Mouse (Mus musculus): ENCODE measurements at regions not wholly inside any gene's neighbourhood (a gene's known extent, or its start where the extent isn't known, plus 50 kb on each side); places are given as distances from the start of the nearest gene placed in this dataset.

DNA sequence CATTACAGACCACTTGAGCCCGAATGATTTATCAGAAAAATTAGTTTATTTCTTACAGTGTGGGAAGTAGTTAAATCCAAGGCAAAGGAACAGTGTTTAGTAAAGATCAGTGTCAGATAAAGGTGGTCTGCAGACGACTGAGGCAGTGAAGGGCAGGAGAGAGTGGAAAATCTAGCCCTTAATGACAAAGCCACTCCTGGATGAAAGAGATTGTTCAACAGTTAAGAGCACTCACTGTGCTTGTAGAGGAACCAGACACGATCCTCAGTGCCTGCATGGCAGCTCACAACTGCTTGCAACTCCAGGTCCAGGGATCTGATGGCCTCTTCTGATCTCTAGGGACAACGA lies 758.3 kb downstream of the Ryr2 start:
- no peak for ATAC-seq
- no peaks in the 10 kb centered on the region for H3K27me3 ChIP-seq
- ChIA-PET POLR2A (no interaction called here), CTCF (no interaction called here)
- no peak for TF ChIP-seq CTCF (IDR thresholded peaks at IDR 0.05)
- no peak for DNase-seq (ENCODE audit: low read depth, low spot score)
- in situ Hi-C loops (cut with MboI; ENCODE audit: low pct_unique_long_range_greater_than_20kb): no loop called here

DNA sequence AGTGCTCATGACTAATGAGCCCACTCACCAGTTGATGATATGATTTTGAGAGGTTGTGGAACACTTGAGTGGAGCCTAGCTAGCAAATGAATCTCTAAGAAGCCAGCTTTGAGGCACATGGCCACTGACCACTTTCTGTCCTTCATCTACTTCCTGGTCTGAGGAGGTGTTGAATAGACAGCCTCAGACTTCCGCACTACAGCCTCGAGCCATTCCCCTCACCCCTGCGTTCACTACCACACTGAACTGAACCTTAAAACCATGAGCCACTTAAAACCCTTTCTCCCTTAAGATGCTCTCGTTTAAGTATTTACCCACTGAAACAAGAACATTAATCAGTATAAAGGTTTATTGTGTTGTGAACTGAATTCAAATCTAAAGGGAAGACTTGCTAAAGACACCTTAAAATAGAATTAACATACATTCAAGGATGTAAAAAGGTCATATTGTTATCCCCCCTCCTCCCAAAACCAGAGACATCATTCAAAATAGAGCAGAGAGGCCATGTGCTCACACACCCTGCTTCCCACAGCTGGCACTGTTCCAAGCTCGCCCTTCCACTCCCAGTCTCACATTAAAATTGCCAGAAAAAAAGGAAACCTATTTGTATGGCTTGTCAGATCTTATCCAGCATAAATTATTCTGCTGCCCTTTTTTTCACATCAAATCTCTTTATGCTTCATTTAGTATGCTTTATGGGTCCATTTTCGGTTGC lies 758.8 kb downstream of the Ryr2 start:
- POLR2A ChIA-PET: no interaction called here
- no peak for TF ChIP-seq CTCF (IDR thresholded peaks at IDR 0.05)
- ATAC-seq: no peak
- DNase-seq (ENCODE audit: low read depth, low spot score): no peak
- in situ Hi-C loops (cut with MboI; ENCODE audit: low pct_unique_long_range_greater_than_20kb): no loop called here
- H3K27me3 ChIP-seq: no peaks in the 10 kb centered on the region
- CTCF ChIA-PET: no interaction called here

DNA sequence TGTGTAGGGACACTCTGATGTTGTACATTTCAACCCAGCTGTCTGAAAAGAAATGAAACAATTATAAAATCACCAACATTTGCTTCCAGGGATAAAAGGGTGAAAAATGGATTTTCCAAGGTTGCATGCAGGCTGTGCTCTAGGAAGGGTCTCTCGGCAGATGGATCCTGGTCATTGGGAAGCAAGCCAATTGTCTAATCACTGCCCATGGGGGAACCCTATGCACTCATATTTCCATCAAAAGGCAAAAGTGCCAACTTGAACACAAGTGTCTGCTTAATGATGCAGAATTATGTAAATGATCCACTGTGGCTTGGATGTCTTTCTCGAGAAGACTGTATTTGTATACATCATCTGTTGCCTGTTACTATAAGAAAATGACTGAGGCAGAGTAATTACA lies 762.2 kb downstream of the Ryr2 start:
- in situ Hi-C loops (cut with MboI; ENCODE audit: low pct_unique_long_range_greater_than_20kb): no loop called here
- TF ChIP-seq CTCF (IDR thresholded peaks at IDR 0.05): no peak
- ChIA-PET POLR2A (no interaction called here), CTCF (no interaction called here)
- DNase-seq (ENCODE audit: low read depth, low spot score): no peak
- ATAC-seq: no peak
- no peaks in the 10 kb centered on the region for H3K27me3 ChIP-seq

DNA sequence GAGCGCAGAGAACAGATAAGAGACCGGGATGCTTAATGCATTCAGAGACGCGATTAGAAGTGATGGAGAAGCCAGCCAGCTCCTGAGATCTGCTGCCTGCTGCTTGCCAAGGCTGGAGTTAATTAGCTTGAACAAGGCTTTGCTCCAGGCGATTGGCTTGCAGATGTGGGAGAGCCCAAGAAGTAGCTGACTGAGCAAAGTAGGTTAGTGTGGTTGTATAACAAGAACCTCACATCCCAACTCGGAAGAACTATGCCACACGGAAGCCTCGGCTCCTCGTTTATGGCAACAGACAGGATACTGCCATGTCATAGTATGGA lies 768.5 kb downstream of the Ryr2 start:
- DNase-seq (ENCODE audit: low read depth, low spot score): no peak
- no peaks in the 10 kb centered on the region for H3K27me3 ChIP-seq
- ChIA-PET CTCF (no interaction called here), POLR2A (no interaction called here)
- no peak for ATAC-seq
- in situ Hi-C loops (cut with MboI; ENCODE audit: low pct_unique_long_range_greater_than_20kb): no loop called here
- TF ChIP-seq CTCF (IDR thresholded peaks at IDR 0.05): no peak

DNA sequence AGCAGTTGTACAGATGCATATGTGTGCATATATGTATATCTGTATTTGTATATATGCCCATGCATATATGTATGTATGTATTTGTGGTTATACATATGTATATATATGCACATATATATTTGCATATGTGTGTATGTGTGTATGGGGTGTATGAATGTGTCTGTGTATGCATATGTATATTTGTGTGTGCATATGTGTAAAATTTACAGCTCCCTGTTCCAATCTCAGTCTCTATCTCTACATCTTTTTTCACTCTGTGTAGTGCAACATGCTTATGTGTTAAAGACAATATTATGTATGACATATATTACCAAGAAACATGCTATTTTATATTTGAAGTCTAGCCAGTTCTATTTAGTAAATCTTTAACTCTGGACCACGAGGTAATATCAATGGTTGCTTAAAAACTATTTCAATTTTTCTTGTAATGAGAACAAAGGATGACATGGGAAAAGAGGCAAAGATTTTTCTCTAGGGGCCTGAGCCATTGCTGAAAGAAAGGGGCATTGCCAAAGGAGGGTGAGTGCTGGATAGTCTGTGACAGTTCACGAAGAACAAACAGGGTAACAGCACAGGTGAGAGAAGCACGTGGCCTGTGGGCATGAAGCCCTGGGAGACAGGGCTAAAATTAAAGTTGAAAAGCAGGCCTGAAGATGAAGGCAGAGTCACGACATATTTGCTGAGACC lies 769.0 kb downstream of the Ryr2 start:
- POLR2A ChIA-PET: no interaction called here
- DNase-seq (ENCODE audit: low read depth, low spot score) (no peak), ATAC-seq (no peak)
- no peaks in the 10 kb centered on the region for H3K27me3 ChIP-seq
- TF ChIP-seq CTCF (IDR thresholded peaks at IDR 0.05): no peak
- in situ Hi-C loops (cut with MboI; ENCODE audit: low pct_unique_long_range_greater_than_20kb): no loop called here
- CTCF ChIA-PET: no interaction called here

DNA sequence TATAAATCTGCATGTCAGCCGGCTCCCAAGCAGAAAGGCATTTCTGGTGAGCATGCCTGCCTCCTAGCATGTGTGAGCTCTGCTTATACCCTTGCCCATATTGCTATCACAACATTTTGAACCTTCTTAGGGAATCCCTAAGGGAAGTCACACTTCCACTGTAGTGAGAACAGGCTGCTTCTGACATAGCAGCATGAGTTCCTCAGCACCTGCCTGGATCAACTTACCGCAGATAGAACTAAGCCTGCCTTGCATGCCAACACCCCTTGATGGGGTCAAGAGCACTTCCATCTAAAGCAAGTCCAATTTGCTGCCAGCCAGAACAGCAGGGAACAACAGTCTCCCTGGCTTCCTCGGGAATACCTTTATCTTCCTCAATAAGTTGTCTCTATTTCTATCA lies 769.8 kb downstream of the Ryr2 start:
- CTCF ChIA-PET: no interaction called here
- no peaks in the 10 kb centered on the region for H3K27me3 ChIP-seq
- in situ Hi-C loops (cut with MboI; ENCODE audit: low pct_unique_long_range_greater_than_20kb): no loop called here
- POLR2A ChIA-PET: no interaction called here
- no peak for DNase-seq (ENCODE audit: low read depth, low spot score)
- ATAC-seq: no peak
- TF ChIP-seq CTCF (IDR thresholded peaks at IDR 0.05): no peak

DNA sequence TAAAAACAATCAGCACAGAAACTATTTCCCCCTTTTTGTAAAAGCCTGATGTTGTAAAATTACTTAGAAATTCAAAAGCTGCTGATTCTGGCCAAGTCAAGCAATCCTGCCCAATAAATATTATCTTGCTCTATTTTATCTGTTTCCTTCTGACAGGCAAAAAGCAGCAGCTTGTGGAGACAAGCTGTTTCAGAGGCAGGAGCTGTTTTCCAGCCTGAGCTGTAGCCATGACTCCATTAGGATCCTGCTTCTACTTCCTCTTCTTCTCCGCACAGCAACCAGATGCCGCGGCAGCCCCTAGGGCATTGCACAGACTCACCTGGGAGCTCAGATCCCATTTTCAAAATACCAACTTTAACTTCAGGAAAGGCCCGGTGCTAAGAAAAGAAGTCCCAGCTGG lies 774.8 kb downstream of the Ryr2 start:
- in situ Hi-C loops (cut with MboI; ENCODE audit: low pct_unique_long_range_greater_than_20kb): no loop called here
- POLR2A ChIA-PET: no interaction called here
- CTCF ChIA-PET: no interaction called here
- H3K27me3 ChIP-seq: no peaks in the 10 kb centered on the region
- TF ChIP-seq CTCF (IDR thresholded peaks at IDR 0.05): no peak
- ATAC-seq (no peak), DNase-seq (ENCODE audit: low read depth, low spot score) (no peak)

DNA sequence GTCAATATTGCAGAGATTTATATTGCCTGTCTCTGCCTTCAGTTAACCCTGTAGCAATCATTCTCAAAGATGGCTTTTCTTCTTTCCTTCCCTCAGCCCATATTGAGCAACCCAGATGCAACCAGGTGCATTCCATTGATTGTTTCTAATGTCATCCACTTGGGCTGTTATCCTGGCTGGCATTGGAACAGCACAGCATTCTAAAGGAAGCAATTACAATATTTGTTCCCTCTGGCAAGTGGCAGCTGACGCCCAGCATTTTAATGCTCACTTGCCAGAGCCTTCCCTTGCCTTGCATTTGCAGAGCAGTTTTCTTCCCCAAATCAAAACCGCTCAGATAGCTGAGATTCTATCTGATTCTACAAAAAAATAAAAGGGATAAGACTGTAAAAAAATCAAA lies 798.0 kb downstream of the Ryr2 start:
- ATAC-seq (no peak), DNase-seq (ENCODE audit: low read depth, low spot score) (no peak)
- CTCF ChIA-PET: no interaction called here
- POLR2A ChIA-PET: no interaction called here
- no peaks in the 10 kb centered on the region for H3K27me3 ChIP-seq
- TF ChIP-seq CTCF (IDR thresholded peaks at IDR 0.05): no peak
- in situ Hi-C loops (cut with MboI; ENCODE audit: low pct_unique_long_range_greater_than_20kb): no loop called here

DNA sequence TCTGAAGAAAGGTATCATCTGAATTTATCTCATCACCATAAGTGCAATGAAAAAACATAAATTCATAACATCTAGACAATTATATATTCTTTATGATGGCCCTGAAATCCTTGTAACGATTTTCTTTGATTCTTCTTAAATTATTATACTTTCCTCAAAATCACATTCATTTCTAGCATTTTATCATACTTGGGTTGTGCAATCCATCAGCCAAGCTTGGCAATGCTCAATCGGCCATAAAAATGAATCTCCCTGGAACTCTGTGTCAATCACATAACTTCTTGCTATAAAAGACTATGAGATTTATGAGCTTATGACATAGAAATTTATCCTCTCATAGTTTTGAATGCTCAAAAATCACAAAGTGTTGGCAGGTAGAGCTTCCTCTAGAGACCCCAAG lies 811.3 kb downstream of the Ryr2 start:
- ATAC-seq (no peak), DNase-seq (ENCODE audit: low read depth, low spot score) (no peak)
- H3K27me3 ChIP-seq: no peaks in the 10 kb centered on the region
- ChIA-PET POLR2A (interaction anchor here (0.6 kb wide), 1 partner anchor 96 kb away, joined by 7 read pairs; no protein-coding TSS in a partner anchor), CTCF (interaction anchor here (1.2 kb wide), 1 partner anchor 20 kb away, joined by 3 read pairs; no protein-coding TSS in a partner anchor)
- no peak for TF ChIP-seq CTCF (IDR thresholded peaks at IDR 0.05)
- in situ Hi-C loops (cut with MboI; ENCODE audit: low pct_unique_long_range_greater_than_20kb): no loop called here

DNA sequence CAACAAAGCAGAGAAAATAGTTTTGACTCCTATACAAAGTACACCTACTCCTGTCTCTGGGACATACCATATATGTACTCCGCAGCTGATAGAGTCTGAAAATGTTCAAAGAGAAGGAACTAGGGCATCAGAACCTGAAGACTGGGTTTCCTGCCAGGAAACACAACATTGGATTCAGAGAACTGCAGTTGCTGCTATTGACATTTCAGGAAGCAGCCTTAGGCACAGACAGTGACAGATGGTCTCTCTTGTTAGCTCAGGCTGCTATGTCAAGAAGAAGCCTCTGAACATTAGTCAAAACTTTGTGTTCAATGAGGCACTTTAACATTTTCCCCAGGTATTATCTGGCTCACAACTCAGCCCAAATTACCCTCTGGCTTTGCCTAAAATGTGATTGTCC lies 812.1 kb downstream of the Ryr2 start:
- no peak for TF ChIP-seq CTCF (IDR thresholded peaks at IDR 0.05)
- POLR2A ChIA-PET: no interaction called here
- no peaks in the 10 kb centered on the region for H3K27me3 ChIP-seq
- in situ Hi-C loops (cut with MboI; ENCODE audit: low pct_unique_long_range_greater_than_20kb): no loop called here
- CTCF ChIA-PET: no interaction called here
- ATAC-seq: no peak
- no peak for DNase-seq (ENCODE audit: low read depth, low spot score)

DNA sequence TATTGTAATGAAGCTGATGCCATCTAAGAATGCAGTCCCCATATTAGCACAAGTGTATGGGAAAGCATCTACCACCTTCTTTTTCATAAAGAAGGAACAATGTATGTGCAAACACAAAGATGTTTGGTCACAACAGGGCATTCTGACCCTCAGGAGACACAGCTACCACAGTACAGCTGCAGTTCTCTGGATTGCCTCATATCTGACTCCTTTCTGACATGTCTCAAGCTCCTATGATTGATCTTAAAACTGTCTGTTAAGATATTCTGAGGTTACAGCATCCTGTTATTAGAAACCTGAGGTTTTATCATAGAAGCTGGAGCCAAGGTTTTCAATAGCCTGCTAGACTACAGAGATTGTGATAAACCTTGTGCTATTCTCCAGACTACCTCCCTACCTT lies 813.0 kb downstream of the Ryr2 start:
- in situ Hi-C loops (cut with MboI; ENCODE audit: low pct_unique_long_range_greater_than_20kb): no loop called here
- CTCF ChIA-PET: no interaction called here
- ATAC-seq: no peak

DNA sequence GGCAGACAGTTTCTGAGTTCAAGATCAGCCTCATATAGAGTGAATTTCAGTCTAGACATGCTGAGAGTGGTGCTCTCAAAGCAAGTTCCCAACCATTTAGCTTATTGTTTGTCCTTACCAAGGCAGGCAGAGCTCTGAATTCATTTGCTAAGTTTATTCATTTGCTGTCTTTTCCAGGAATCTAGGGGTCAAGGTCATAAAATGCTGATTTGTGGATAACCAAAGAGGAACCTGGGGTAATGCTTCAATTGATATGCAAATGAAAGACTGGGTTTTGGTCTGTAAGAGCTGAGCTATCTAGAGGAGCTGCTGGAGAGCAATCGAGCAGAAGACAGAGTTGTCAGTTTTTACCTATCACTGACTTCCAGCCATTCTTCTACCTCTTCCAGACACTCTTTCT lies 832.8 kb downstream of the Ryr2 start:
- POLR2A ChIA-PET: no interaction called here
- TF ChIP-seq CTCF (IDR thresholded peaks at IDR 0.05): no peak
- CTCF ChIA-PET: no interaction called here
- in situ Hi-C loops (cut with MboI; ENCODE audit: low pct_unique_long_range_greater_than_20kb): no loop called here
- DNase-seq (ENCODE audit: low read depth, low spot score) (no peak), ATAC-seq (no peak)
- no peaks in the 10 kb centered on the region for H3K27me3 ChIP-seq

More for the DNA sequence above, 813.0 kb downstream of the Ryr2 start:
- no peak for DNase-seq (ENCODE audit: low read depth, low spot score)
- TF ChIP-seq CTCF (IDR thresholded peaks at IDR 0.05): no peak
- POLR2A ChIA-PET: no interaction called here
- no peaks in the 10 kb centered on the region for H3K27me3 ChIP-seq
